Mouse (Mus musculus) mouse trophoblast stem cell (cell line): Measurements from ENCODE around the gene Nr1d1.

Experiments used
- in situ Hi-C, 2 experiments: fragments of 300-500 bp; cut with MseI, MboI; formaldehyde crosslinking; loops; 2 replicates in 1 of 2; 3 replicates in 1 of 2; pipeline ENCODE4 v1.15.1; 2025

Gene Nr1d1

GRCm38 (mm10) chr11:98771131-98771530 is 4.0 kb downstream of the Nr1d1 start:
- in situ Hi-C loops: no loop called here

- in situ Hi-C loops: no loop called here
These were observed 4.8 kb downstream of the Nr1d1 start for GRCm38 (mm10) chr11:98770096-98770975.

GRCm38 (mm10) chr11:98769007-98769954 is 5.9 kb downstream of the Nr1d1 start:
- in situ Hi-C loops: no loop called here

GRCm38 (mm10) chr11:98768127-98769006 is 6.8 kb downstream of the Nr1d1 start:
- in situ Hi-C loops: no loop called here

- in situ Hi-C loops: no loop called here
These were observed 7.4 kb downstream of the Nr1d1 start for GRCm38 (mm10) chr11:98767713-98768112.

- in situ Hi-C loops: no loop called here
These were observed 7.9 kb downstream of the Nr1d1 start for GRCm38 (mm10) chr11:98767276-98767675.

- in situ Hi-C loops: no loop called here
These were observed 8.3 kb downstream of the Nr1d1 start for GRCm38 (mm10) chr11:98766816-98767215.

- in situ Hi-C loops: no loop called here
These were observed 8.8 kb downstream of the Nr1d1 start for GRCm38 (mm10) chr11:98766346-98766745.

- in situ Hi-C loops: no loop called here
These were observed 9.5 kb downstream of the Nr1d1 start for GRCm38 (mm10) chr11:98765421-98766309.

GRCm38 (mm10) chr11:98764746-98765145 is 10.4 kb downstream of the Nr1d1 start:
- in situ Hi-C loops: no loop called here

- in situ Hi-C loops: no loop called here
These were observed 11.0 kb downstream of the Nr1d1 start for GRCm38 (mm10) chr11:98764091-98764490.

- in situ Hi-C loops: no loop called here
These were observed 11.7 kb downstream of the Nr1d1 start for GRCm38 (mm10) chr11:98763502-98763861.

GRCm38 (mm10) chr11:98762756-98763501 is 12.2 kb downstream of the Nr1d1 start:
- in situ Hi-C loops: no loop called here

GRCm38 (mm10) chr11:98761939-98762338 is 13.2 kb downstream of the Nr1d1 start:
- in situ Hi-C loops: no loop called here

GRCm38 (mm10) chr11:98756711-98757110 is 18.4 kb downstream of the Nr1d1 start:
- in situ Hi-C loops: no loop called here

- in situ Hi-C loops: no loop called here
These were observed 19.3 kb downstream of the Nr1d1 start for GRCm38 (mm10) chr11:98755726-98756380.

GRCm38 (mm10) chr11:98754621-98755181 is 20.4 kb downstream of the Nr1d1 start:
- in situ Hi-C loops: no loop called here

- in situ Hi-C loops: no loop called here
These were observed 20.9 kb downstream of the Nr1d1 start for GRCm38 (mm10) chr11:98754151-98754620.

GRCm38 (mm10) chr11:98753264-98753663 is 21.9 kb downstream of the Nr1d1 start:
- in situ Hi-C loops: no loop called here
